Mouse (Mus musculus) liver, embryonic 15.5 days (tissue): ENCODE results near the gene Plxna2. TPM values are rescaled to one million over a fixed set of nuclear protein-coding genes. Genes with fewer than 3 reads are reported as not detected.

Experiments used
- ATAC-seq: fragments of 200-750 bp; cut with Nextera tagmentation; 2 replicates; pipeline ENCODE4 v1.8.0; 2017; ENCODE audit warnings: moderate number of reproducible peaks, mild to moderate bottlenecking, moderate library complexity; ENCODE audit not compliant: insufficient read depth
- H3K27ac ChIP-seq: fragments of 300-500 bp; sonication (generic); replicated peaks from 2 replicates; pipeline ENCODE4 v1.5.1; 2015; ENCODE audit warnings: mild to moderate bottlenecking, inconsistent platforms
- H3K27me3 ChIP-seq: fragments of 300-500 bp; sonication (generic); 2 replicates; pipeline ENCODE4 v1.6.1; 2015; ENCODE audit warnings: mild to moderate bottlenecking, inconsistent platforms
- H3K36me3 ChIP-seq: fragments of 300-500 bp; sonication (generic); replicated peaks from 2 replicates; pipeline ENCODE4 v1.6.1; 2015; ENCODE audit warnings: moderate library complexity, mild to moderate bottlenecking, inconsistent platforms
- H3K4me1 ChIP-seq: fragments of 300-500 bp; sonication (generic); replicated peaks from 2 replicates; pipeline ENCODE4 v1.6.1; 2015; ENCODE audit warnings: inconsistent platforms
- H3K4me2 ChIP-seq: fragments of 300-500 bp; sonication (generic); 2 replicates; pipeline ENCODE4 v1.6.1; 2015; ENCODE audit warnings: moderate library complexity, mild to moderate bottlenecking, inconsistent platforms
- H3K4me3 ChIP-seq: fragments of 300-500 bp; sonication (generic); replicated peaks from 2 replicates; pipeline ENCODE4 v1.5.1; 2015; ENCODE audit warnings: mild to moderate bottlenecking, inconsistent platforms
- H3K9ac ChIP-seq: fragments of 300-500 bp; sonication (generic); 2 replicates; pipeline ENCODE4 v1.6.1; 2015; ENCODE audit warnings: moderate library complexity, mild to moderate bottlenecking, inconsistent platforms
- H3K9me3 ChIP-seq: fragments of 300-500 bp; sonication (generic); replicated peaks from 2 replicates; pipeline ENCODE4 v1.6.1; 2016; ENCODE audit warnings: inconsistent platforms
- WGBS: fragments of 180-500 bp; shearing (Covaris S2); methylation state at CpG from one replicate; pipeline ENCODE4 v1.1.7; 2015; ENCODE audit warnings: mixed read lengths; ENCODE audit not compliant: insufficient replicate concordance; 5-methylcytosine and 5-hydroxymethylcytosine counted together
- polyA plus RNA-seq: library from polyadenylated mRNA; unstranded; fragments of >200 nt; fragmentation: Nextera tagmentation; extraction: Ambion mirVana; gene quantifications from 2 replicates; pipeline ENCODE4 v1.2.1, GENCODE M21; 2015

Gene Plxna2
- polyA plus RNA-seq, 1 experiment from 2014 or later, result 1.6 TPM

- H3K4me3 ChIP-seq, result no peak overlapping the region
- no peaks in the 10 kb centered on the region for H3K9me3 ChIP-seq
- peaks cover 8% of the 10 kb centered on the region; the same call in 1 of the 2 replicates for H3K4me1 ChIP-seq
- no peak overlapping the region for H3K4me2 ChIP-seq
- H3K36me3 ChIP-seq, result no peaks in the 10 kb centered on the region
- no peaks in the 10 kb centered on the region for H3K27me3 ChIP-seq
- no peak overlapping the region for H3K9ac ChIP-seq
- no peak for ATAC-seq
- no peak overlapping the region for H3K27ac ChIP-seq
Measured at GRCm38 (mm10) chr1:194747258-194747657, 129.2 kb downstream of the Plxna2 start.

GRCm38 (mm10) chr1:194753168-194753567 is 135.2 kb downstream of the Plxna2 start:
- WGBS, result 34% methylated on average over 2 of the region's 2 CpGs
- ATAC-seq, result no peak

GRCm38 (mm10) chr1:194756001-194756400 is 138.0 kb downstream of the Plxna2 start:
- H3K27ac ChIP-seq, result no peak overlapping the region
- H3K4me3 ChIP-seq, result no peak overlapping the region
- H3K4me1 ChIP-seq, result no peaks in the 10 kb centered on the region
- H3K9me3 ChIP-seq, result no peaks in the 10 kb centered on the region
- 0 out of 2 replicates have a peak, but pooled peaks cover 2% of the 10 kb centered on the region for H3K36me3 ChIP-seq
- H3K27me3 ChIP-seq, result no peaks in the 10 kb centered on the region
- no peak overlapping the region for H3K9ac ChIP-seq
- no peak overlapping the region for H3K4me2 ChIP-seq
- no peak for ATAC-seq

More at GRCm38 (mm10) chr1:194753168-194753567, 135.2 kb downstream of the Plxna2 start:
- no peak overlapping the region for H3K9ac ChIP-seq
- no peak overlapping the region for H3K4me2 ChIP-seq
- 0 out of 2 replicates have a peak, but pooled peaks cover 2% of the 10 kb centered on the region for H3K36me3 ChIP-seq
- no peaks in the 10 kb centered on the region for H3K9me3 ChIP-seq
- H3K4me3 ChIP-seq, result no peak overlapping the region
- H3K27me3 ChIP-seq, result no peaks in the 10 kb centered on the region
- no peak overlapping the region for H3K27ac ChIP-seq
- H3K4me1 ChIP-seq, result no peaks in the 10 kb centered on the region

- Histone ChIP-seq H3K9me3 (no peaks in the 10 kb centered on the region), H3K4me3 (no peak overlapping the region), H3K27ac (no peak overlapping the region), H3K9ac (no peak overlapping the region), H3K36me3 (0 out of 2 replicates have a peak, but pooled peaks cover 2% of the 10 kb centered on the region), H3K4me1 (peaks cover 3% of the 10 kb centered on the region), H3K4me2 (no peak overlapping the region), H3K27me3 (no peaks in the 10 kb centered on the region)
- WGBS, result 73% methylated on average over 2 of the region's 2 CpGs
- no peak for ATAC-seq
Measured at GRCm38 (mm10) chr1:194756409-194756808, 138.4 kb downstream of the Plxna2 start.

GRCm38 (mm10) chr1:194756863-194757262 is 138.8 kb downstream of the Plxna2 start:
- Histone ChIP-seq H3K9ac (no peak overlapping the region), H3K4me2 (no peak overlapping the region), H3K4me1 (peaks cover 8% of the 10 kb centered on the region), H3K4me3 (no peak overlapping the region), H3K27me3 (no peaks in the 10 kb centered on the region), H3K27ac (no peak overlapping the region), H3K36me3 (0 out of 2 replicates have a peak, but pooled peaks cover 2% of the 10 kb centered on the region), H3K9me3 (no peaks in the 10 kb centered on the region)
- 80% methylated on average over 3 of the region's 3 CpGs for WGBS
- ATAC-seq, result no peak

GRCm38 (mm10) chr1:194761432-194762212 is 143.6 kb downstream of the Plxna2 start:
- no peak overlapping the region for H3K4me2 ChIP-seq
- peak; percentile 81 for ATAC-seq
- WGBS, result 34% methylated on average over 2 of the region's 2 CpGs

GRCm38 (mm10) chr1:194762896-194763295 is 144.9 kb downstream of the Plxna2 start:
- no peaks in the 10 kb centered on the region for H3K36me3 ChIP-seq
- WGBS, result 24% methylated on average over 5 of the region's 5 CpGs
- ATAC-seq, result no peak
- H3K9ac ChIP-seq, result no peak overlapping the region
- no peak overlapping the region for H3K4me3 ChIP-seq
- no peaks in the 10 kb centered on the region for H3K9me3 ChIP-seq
- H3K27ac ChIP-seq, result no peak overlapping the region
- no peaks in the 10 kb centered on the region for H3K27me3 ChIP-seq
- H3K4me1 ChIP-seq, result peaks cover 22% of the 10 kb centered on the region
- no peak overlapping the region for H3K4me2 ChIP-seq

More at GRCm38 (mm10) chr1:194761432-194762212, 143.6 kb downstream of the Plxna2 start:
- no peak overlapping the region for H3K4me3 ChIP-seq
- peaks cover 22% of the 10 kb centered on the region for H3K4me1 ChIP-seq
- H3K27ac ChIP-seq, result no peak overlapping the region
- no peaks in the 10 kb centered on the region for H3K36me3 ChIP-seq
- no peaks in the 10 kb centered on the region for H3K9me3 ChIP-seq
- no peak overlapping the region for H3K9ac ChIP-seq
- H3K27me3 ChIP-seq, result no peaks in the 10 kb centered on the region

- no peak overlapping the region for H3K4me3 ChIP-seq
- H3K4me2 ChIP-seq, result no peak overlapping the region
- H3K36me3 ChIP-seq, result no peaks in the 10 kb centered on the region
- H3K4me1 ChIP-seq, result peaks cover 25% of the 10 kb centered on the region
- H3K9me3 ChIP-seq, result no peaks in the 10 kb centered on the region
- ATAC-seq, result no peak
- H3K27me3 ChIP-seq, result no peaks in the 10 kb centered on the region
- H3K9ac ChIP-seq, result no peak overlapping the region
- H3K27ac ChIP-seq, result no peak overlapping the region
Measured at GRCm38 (mm10) chr1:194764951-194765350, 146.9 kb downstream of the Plxna2 start.

GRCm38 (mm10) chr1:194768799-194769198 is 150.8 kb downstream of the Plxna2 start:
- H3K4me1 ChIP-seq, result peaks cover 20% of the 10 kb centered on the region
- H3K9ac ChIP-seq, result no peak overlapping the region
- H3K27me3 ChIP-seq, result no peaks in the 10 kb centered on the region
- peak; percentile 40; the same call in 1 of the 2 replicates for ATAC-seq
- WGBS, result 49% methylated on average over 1 of the region's 1 CpGs
- no peak overlapping the region for H3K27ac ChIP-seq
- H3K4me2 ChIP-seq, result no peak overlapping the region
- H3K36me3 ChIP-seq, result no peaks in the 10 kb centered on the region
- H3K4me3 ChIP-seq, result no peak overlapping the region
- no peaks in the 10 kb centered on the region for H3K9me3 ChIP-seq

- no peak for ATAC-seq
- peaks cover 41% of the 10 kb centered on the region for H3K4me1 ChIP-seq
- no peaks in the 10 kb centered on the region for H3K9me3 ChIP-seq
- H3K27ac ChIP-seq, result no peak overlapping the region
- no peak overlapping the region for H3K4me3 ChIP-seq
- no peak overlapping the region for H3K9ac ChIP-seq
- 37% methylated on average over 3 of the region's 3 CpGs for WGBS
- no peaks in the 10 kb centered on the region for H3K27me3 ChIP-seq
- no peak overlapping the region for H3K4me2 ChIP-seq
- H3K36me3 ChIP-seq, result no peaks in the 10 kb centered on the region
Measured at GRCm38 (mm10) chr1:194772053-194772452, 154.0 kb downstream of the Plxna2 start.

- Histone ChIP-seq H3K4me1 (peaks cover 41% of the 10 kb centered on the region), H3K9ac (no peak overlapping the region), H3K27me3 (no peaks in the 10 kb centered on the region), H3K27ac (peak overlapping the region; percentile 56; the same call in 1 of the 2 replicates), H3K36me3 (no peaks in the 10 kb centered on the region), H3K4me3 (no peak overlapping the region), H3K4me2 (peak overlapping the region; percentile 18), H3K9me3 (no peaks in the 10 kb centered on the region)
- 23% methylated on average over 3 of the region's 3 CpGs for WGBS
- ATAC-seq, result peak; percentile 59
Measured at GRCm38 (mm10) chr1:194773899-194774298, 155.9 kb downstream of the Plxna2 start.
